Comparison of ENCODE assay signal across 8 mouse cellular contexts in the genomic region with DNA sequence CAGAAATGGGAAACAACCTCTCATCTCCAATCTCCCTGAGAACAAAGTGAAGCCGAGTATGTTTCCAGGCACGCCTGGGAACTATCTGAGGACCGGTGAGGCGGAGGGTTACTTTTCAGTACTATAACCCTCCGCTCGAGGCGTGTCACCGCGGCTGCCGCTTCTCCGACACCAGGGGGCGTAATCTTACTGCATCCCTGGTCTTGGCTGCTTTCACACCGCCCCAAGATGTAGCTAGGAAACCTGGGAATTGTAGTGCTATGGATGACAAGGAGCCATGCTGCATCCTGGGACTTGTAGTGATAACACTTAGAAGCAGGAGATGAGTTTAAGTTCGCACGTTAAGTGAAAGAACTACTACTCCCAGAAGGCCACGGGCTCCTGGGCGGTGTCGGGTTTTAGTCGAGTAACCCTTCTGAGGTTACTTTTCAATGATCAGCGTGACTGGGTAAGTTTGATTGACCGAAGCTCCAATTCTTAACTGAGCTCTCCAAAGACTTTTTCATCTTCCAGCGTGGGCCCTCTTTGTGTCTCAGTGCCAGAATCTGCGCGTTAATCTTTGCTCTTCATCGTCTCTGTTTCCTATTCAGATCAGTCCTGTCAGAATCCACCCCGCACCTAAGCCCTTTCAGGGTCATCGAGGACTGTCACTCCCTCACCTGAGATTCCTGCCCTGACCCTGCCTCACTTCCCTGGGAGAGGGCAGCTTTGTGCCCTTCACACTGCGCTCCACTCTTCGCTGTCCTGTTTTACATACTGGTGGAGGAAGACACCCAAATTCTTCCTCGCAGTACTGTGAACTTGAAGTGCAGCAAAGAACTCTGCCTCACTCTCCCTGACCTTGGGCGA. TPM values are rescaled to one million over a fixed set of nuclear protein-coding genes. Genes with fewer than 3 reads are reported as not detected.
DNase-seq lines count a peak whose midpoint lies in the region; ATAC-seq and TF ChIP-seq lines count a peak whose summit lies in the region.

A gene (plus strand): TSS at position 344 of the 849 bp plus-strand sequence.

- H3K27ac ChIP-seq in embryonic facial prominence, embryonic 13.5 days = peak within 1 kb of the TSS; percentile 71
- peak within 1 kb of the TSS; percentile 89 for H3K27ac ChIP-seq in kidney, adult 2 months (ENCODE audit: insufficient read depth, low read depth, low read length)
- H3K27ac ChIP-seq in limb, embryonic 12.5 days = 0 out of 2 replicates have a peak within 1 kb of the TSS, but pooled peaks have one; percentile 26
- H3K27ac ChIP-seq in midbrain, embryonic 15.5 days = peak within 1 kb of the TSS; percentile 89
- no peak within 1 kb of the TSS; the same call in 1 of the 2 replicates for H3K27ac ChIP-seq in spleen, adult 2 months (ENCODE audit: insufficient read depth, low read length)

- no peaks in the 10 kb centered on the region for H3K9me3 ChIP-seq in embryonic facial prominence, embryonic 13.5 days
- peaks cover 5% of the 10 kb centered on the region for H3K9me3 ChIP-seq in limb, embryonic 12.5 days
- no peaks in the 10 kb centered on the region for H3K9me3 ChIP-seq in midbrain, embryonic 15.5 days

- H3K4me3 ChIP-seq in embryonic facial prominence, embryonic 13.5 days = peak within 1 kb of the TSS; percentile 64
- peak within 1 kb of the TSS; percentile 56 for H3K4me3 ChIP-seq in kidney, adult 2 months (ENCODE audit: insufficient read depth, low read depth, low read length)
- H3K4me3 ChIP-seq in limb, embryonic 12.5 days (replicated peaks) = peak within 1 kb of the TSS; percentile 57
- H3K4me3 ChIP-seq in midbrain, embryonic 15.5 days = peak within 1 kb of the TSS; percentile 51
- peak within 1 kb of the TSS; percentile 61 for H3K4me3 ChIP-seq in spleen, adult 2 months (ENCODE audit: extremely low read depth, insufficient read depth, insufficient read length)

- peak; percentile 99; the same call in 1 of the 2 replicates for TF ChIP-seq CTCF in kidney, adult 2 months (conservative IDR thresholded peaks at IDR 0.05; ENCODE audit: insufficient read depth, insufficient read length, low read depth, low read length)
- peak; percentile 99 for TF ChIP-seq CTCF in spleen, adult 2 months (IDR thresholded peaks at IDR 0.05; ENCODE audit: extremely low read depth, insufficient read depth, insufficient read length, insufficient replicate concordance)

- peak within 1 kb of the TSS; percentile 78 for H3K9ac ChIP-seq in embryonic facial prominence, embryonic 13.5 days
- H3K9ac ChIP-seq in limb, embryonic 12.5 days (replicated peaks) = peak within 1 kb of the TSS; percentile 57
- H3K9ac ChIP-seq in midbrain, embryonic 15.5 days = peak within 1 kb of the TSS; percentile 58

- H3K4me1 ChIP-seq in embryonic facial prominence, embryonic 13.5 days = peaks cover 20% of the 10 kb centered on the region
- H3K4me1 ChIP-seq in kidney, adult 2 months (ENCODE audit: control insufficient read depth, insufficient read depth, low read length) = peaks cover 9% of the 10 kb centered on the region
- H3K4me1 ChIP-seq in limb, embryonic 12.5 days (replicated peaks) = peaks cover 31% of the 10 kb centered on the region
- peaks cover 36% of the 10 kb centered on the region for H3K4me1 ChIP-seq in midbrain, embryonic 15.5 days
- peaks cover 3% of the 10 kb centered on the region; the same call in 1 of the 2 replicates for H3K4me1 ChIP-seq in spleen, adult 2 months (ENCODE audit: control insufficient read depth, insufficient read depth, insufficient read length)

- ATAC-seq in embryonic facial prominence, embryonic 13.5 days (ENCODE audit: insufficient number of reproducible peaks, insufficient read depth, low FRiP score, low TSS enrichment, low read depth) = peak; percentile 96
- ATAC-seq in limb, embryonic 12.5 days (ENCODE audit: insufficient number of reproducible peaks, insufficient read depth, low FRiP score, low TSS enrichment, low read depth) = peak; percentile 97
- peak; percentile 97 for ATAC-seq in midbrain, embryonic 15.5 days (replicated peaks)

- no peaks in the 10 kb centered on the region for H3K36me3 ChIP-seq in embryonic facial prominence, embryonic 13.5 days
- no peaks in the 10 kb centered on the region for H3K36me3 ChIP-seq in kidney, adult 2 months (ENCODE audit: control insufficient read depth, insufficient read depth, low read length)
- H3K36me3 ChIP-seq in limb, embryonic 12.5 days = no peaks in the 10 kb centered on the region
- no peaks in the 10 kb centered on the region for H3K36me3 ChIP-seq in midbrain, embryonic 15.5 days (replicated peaks)
- H3K36me3 ChIP-seq in spleen, adult 2 months (ENCODE audit: control insufficient read depth, insufficient read depth, low read length) = no peaks in the 10 kb centered on the region

- under 1% methylated on average over 31 of the region's 31 CpGs for WGBS in embryonic facial prominence, embryonic 13.5 days
- WGBS in kidney, adult 2 months = under 1% methylated on average over 31 of the region's 31 CpGs
- under 1% methylated on average over 31 of the region's 31 CpGs for WGBS in limb, embryonic 12.5 days
- under 1% methylated on average over 31 of the region's 31 CpGs for WGBS in midbrain, embryonic 15.5 days
- 2% methylated on average over 31 of the region's 31 CpGs for WGBS in spleen, adult 2 months

- H3K27me3 ChIP-seq in embryonic facial prominence, embryonic 13.5 days = no peaks in the 10 kb centered on the region
- H3K27me3 ChIP-seq in kidney, adult 2 months (replicated peaks; ENCODE audit: control insufficient read depth, insufficient read depth, low read length) = no peaks in the 10 kb centered on the region
- H3K27me3 ChIP-seq in limb, embryonic 12.5 days = no peaks in the 10 kb centered on the region
- no peaks in the 10 kb centered on the region for H3K27me3 ChIP-seq in midbrain, embryonic 15.5 days (replicated peaks)
- no peaks in the 10 kb centered on the region for H3K27me3 ChIP-seq in spleen, adult 2 months (ENCODE audit: control insufficient read depth, insufficient read depth, low read length)

- no peak for TF ChIP-seq POLR2A in kidney, adult 2 months (IDR thresholded peaks at IDR 0.05; ENCODE audit: low read depth, low read length)
- TF ChIP-seq POLR2A in spleen, adult 2 months (IDR thresholded peaks at IDR 0.05; ENCODE audit: low read depth, low read length) = no peak

- peak within 1 kb of the TSS; percentile 91 for H3K4me2 ChIP-seq in embryonic facial prominence, embryonic 13.5 days
- peak within 1 kb of the TSS; percentile 86 for H3K4me2 ChIP-seq in limb, embryonic 12.5 days
- peak within 1 kb of the TSS; percentile 90 for H3K4me2 ChIP-seq in midbrain, embryonic 15.5 days

- peak; percentile 84 for DNase-seq in 3134 (ENCODE audit: extremely low read depth, insufficient read length, low spot score)
- peak; percentile 89 to 94 for DNase-seq in adrenal gland, postnatal 36 days
- peak; percentile 95 to 97 for DNase-seq in heart, adult 18-20 months
- peak; percentile 99 for DNase-seq in kidney, adult 2 months
- peak; percentile 86 to 98 for DNase-seq in spleen, adult 2 months (ENCODE audit: low read depth in 1 of 2, low spot score in 2 of 2)

RNA-seq across cellular contexts. Expression of the gene that starts here (rescaled TPM):
- 10 to 100 TPM; 14.7 to 16.0 TPM for total RNA-seq in adrenal gland, postnatal 36 days (2021)
- 12.0 and 13.0 TPM in 2 replicates for polyA plus RNA-seq in embryonic facial prominence, embryonic 13.5 days (2015; fragmentation: Nextera tagmentation; extraction: Ambion mirVana)
- total RNA-seq in heart, adult 18-20 months (2021) = 1 to 10 TPM; 6.1 to 7.9 TPM
- 96.9 and 102 TPM in 2 replicates for polyA plus RNA-seq in kidney, adult 2 months (2012; rRNA removed)
- 9.7 and 10.9 TPM in 2 replicates for polyA plus RNA-seq in limb, embryonic 12.5 days (2016; fragmentation: Nextera tagmentation; extraction: Ambion mirVana)
- polyA plus RNA-seq in midbrain, embryonic 15.5 days (2015; fragmentation: Nextera tagmentation; extraction: Ambion mirVana) = 7.7 and 8.0 TPM in 2 replicates
- polyA plus RNA-seq in spleen, adult 2 months (2012; rRNA removed) = 3.8 and 4.9 TPM in 2 replicates
